Mouse (Mus musculus) E14TG2a.4 (cell line): ENCODE results near the gene Rnd2.

Experiments
- CTCF ChIP-seq: conservative IDR thresholded peaks from 2 replicates; pipeline ENCODE4 v1.5.1; 2014; ENCODE audit warnings: low read length
- NANOG ChIP-seq: IDR thresholded peaks from 2 replicates; pipeline ENCODE4 v1.6.1; 2014; ENCODE audit warnings: borderline replicate concordance, low read length, mixed read lengths
- POU5F1 ChIP-seq: IDR thresholded peaks from 2 replicates; pipeline ENCODE4 v1.6.1; 2014; ENCODE audit warnings: low read length, borderline replicate concordance

DNA sequence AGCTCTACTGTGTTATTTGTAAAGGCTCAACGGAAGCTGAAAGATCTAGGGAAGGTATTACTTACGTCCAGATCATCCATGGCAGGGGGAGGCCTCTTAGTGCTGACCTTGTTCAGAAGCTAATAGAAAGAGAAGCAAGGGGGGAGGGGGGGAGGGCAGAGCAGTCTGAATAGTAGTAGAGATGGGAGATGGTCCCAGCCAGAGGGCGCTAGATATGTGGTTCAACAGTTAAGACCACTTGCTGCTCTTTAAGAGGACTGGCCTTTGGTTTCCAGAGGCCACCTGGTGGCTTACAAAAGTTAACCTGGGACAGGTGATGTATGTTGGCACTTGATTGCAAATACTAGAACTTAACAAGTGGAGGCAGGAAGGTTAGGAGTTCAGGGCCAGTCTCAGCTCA, 45.2 kb upstream of the Rnd2 start:
- TF ChIP-seq CTCF (no peak; the same call in 1 of the 2 replicates), POU5F1 (no peak), NANOG (no peak)
